Mouse (Mus musculus): ENCODE data around the gene Rpn1. TPM values are rescaled to one million over a fixed set of nuclear protein-coding genes. Genes with fewer than 3 reads are reported as not detected.
A peak's percentile ranks its signal among the peaks of the same experiment; 100 is the strongest.

Gene Rpn1
- polyA plus RNA-seq, 1 experiment from 2014 or later = 234 TPM

DNA sequence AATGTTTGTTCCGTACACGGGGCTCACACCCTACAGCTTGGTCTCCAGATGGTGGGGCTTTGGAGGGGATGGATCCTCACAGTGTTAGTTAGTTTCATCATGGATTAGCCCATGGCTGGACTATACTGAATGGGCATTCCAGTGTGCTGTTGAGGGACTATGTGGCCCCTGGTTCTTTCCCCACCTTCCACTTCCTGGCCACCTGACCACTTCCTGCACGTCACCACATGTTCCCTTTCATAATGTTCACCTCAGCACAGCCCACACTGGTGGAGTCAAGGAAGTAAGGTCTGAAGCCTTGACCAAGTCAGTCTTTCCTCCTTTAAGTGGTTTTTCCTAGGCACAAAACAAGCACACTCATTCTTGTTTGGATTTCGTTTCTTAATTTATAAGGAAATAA, 23.7 kb upstream of the Rpn1 start:
- H3K4me3 ChIP-seq (ENCODE audit: low read depth, low read length) = no peak overlapping the region
- no peak overlapping the region for H3K4me2 ChIP-seq
- WGBS (ENCODE audit: insufficient replicate concordance) = 75% methylated on average over 4 of the region's 4 CpGs
- H3K27ac ChIP-seq (ENCODE audit: low read depth, low read length) = no peak overlapping the region
- H3K4me1 ChIP-seq (ENCODE audit: control insufficient read depth, insufficient read depth, low read length) = no peaks in the 10 kb centered on the region
- H3K27me3 ChIP-seq (ENCODE audit: control insufficient read depth, insufficient read depth, low read length) = no peaks in the 10 kb centered on the region
- H3K9me3 ChIP-seq (replicated peaks; ENCODE audit: control insufficient read depth, low read length) = no peaks in the 10 kb centered on the region
- H3K36me3 ChIP-seq (ENCODE audit: control insufficient read depth, insufficient read depth, low read length) = no peaks in the 10 kb centered on the region
- no peak overlapping the region for H3K9ac ChIP-seq (ENCODE audit: low read depth, low read length)
- no peak for ATAC-seq (replicated peaks; ENCODE audit: insufficient number of reproducible peaks, low FRiP score, low TSS enrichment)

DNA sequence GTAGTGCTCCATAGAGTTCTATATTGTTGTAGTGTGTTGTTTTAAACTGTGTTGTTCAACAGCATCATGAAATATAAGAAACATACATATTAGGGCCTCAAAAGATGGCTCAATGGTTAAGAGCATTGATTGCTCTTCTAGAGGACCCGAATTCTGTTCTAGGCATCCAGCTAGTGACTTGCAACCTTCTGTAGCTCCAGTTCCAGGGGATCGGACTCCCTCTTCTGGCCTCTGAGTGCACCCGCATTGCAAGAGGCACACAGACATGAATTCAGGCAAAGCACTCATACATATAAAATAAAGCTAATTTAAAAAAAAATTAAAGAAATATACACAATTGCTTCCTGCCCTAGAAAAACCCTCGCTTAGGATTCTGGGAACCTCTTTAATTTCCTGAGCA, 22.9 kb upstream of the Rpn1 start:
- ATAC-seq (replicated peaks; ENCODE audit: insufficient number of reproducible peaks, low FRiP score, low TSS enrichment) = no peak
- H3K27me3 ChIP-seq (ENCODE audit: control insufficient read depth, insufficient read depth, low read length) = no peaks in the 10 kb centered on the region
- H3K4me1 ChIP-seq (ENCODE audit: control insufficient read depth, insufficient read depth, low read length) = no peaks in the 10 kb centered on the region
- no peak overlapping the region for H3K9ac ChIP-seq (ENCODE audit: low read depth, low read length)
- H3K4me3 ChIP-seq (ENCODE audit: low read depth, low read length) = no peak overlapping the region
- H3K4me2 ChIP-seq = no peak overlapping the region
- WGBS (ENCODE audit: insufficient replicate concordance) = 71% methylated on average over 4 of the region's 4 CpGs
- no peaks in the 10 kb centered on the region for H3K36me3 ChIP-seq (ENCODE audit: control insufficient read depth, insufficient read depth, low read length)
- H3K27ac ChIP-seq (ENCODE audit: low read depth, low read length) = no peak overlapping the region
- H3K9me3 ChIP-seq (replicated peaks; ENCODE audit: control insufficient read depth, low read length) = no peaks in the 10 kb centered on the region

DNA sequence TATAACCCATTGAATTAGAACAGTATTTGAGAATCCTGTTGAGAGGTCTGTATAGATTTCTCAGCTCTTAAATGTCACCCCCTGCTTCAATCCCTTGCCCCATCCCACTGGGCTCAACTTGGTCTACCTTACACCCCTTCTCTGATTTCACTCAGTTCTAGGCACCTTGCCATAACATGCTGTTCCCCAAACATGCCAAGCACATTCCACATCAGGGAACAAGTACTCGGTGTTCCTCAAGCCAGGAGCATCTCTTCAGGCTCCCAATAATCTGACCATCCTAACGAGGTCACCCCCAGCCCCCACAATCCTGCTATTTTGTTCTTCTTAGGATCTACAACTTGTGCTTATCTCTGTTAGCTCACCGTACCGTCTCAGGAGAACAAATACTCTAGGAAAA, 21.9 kb upstream of the Rpn1 start:
- WGBS (ENCODE audit: insufficient replicate concordance) = 70% methylated on average over 4 of the region's 4 CpGs
- Histone ChIP-seq H3K36me3 (ENCODE audit: control insufficient read depth, insufficient read depth, low read length) (no peaks in the 10 kb centered on the region), H3K27ac (ENCODE audit: low read depth, low read length) (no peak overlapping the region), H3K9ac (ENCODE audit: low read depth, low read length) (no peak overlapping the region), H3K9me3 (replicated peaks; ENCODE audit: control insufficient read depth, low read length) (no peaks in the 10 kb centered on the region), H3K4me2 (no peak overlapping the region), H3K4me1 (ENCODE audit: control insufficient read depth, insufficient read depth, low read length) (no peaks in the 10 kb centered on the region), H3K4me3 (ENCODE audit: low read depth, low read length) (no peak overlapping the region), H3K27me3 (ENCODE audit: control insufficient read depth, insufficient read depth, low read length) (no peaks in the 10 kb centered on the region)
- ATAC-seq (replicated peaks; ENCODE audit: insufficient number of reproducible peaks, low FRiP score, low TSS enrichment) = no peak

DNA sequence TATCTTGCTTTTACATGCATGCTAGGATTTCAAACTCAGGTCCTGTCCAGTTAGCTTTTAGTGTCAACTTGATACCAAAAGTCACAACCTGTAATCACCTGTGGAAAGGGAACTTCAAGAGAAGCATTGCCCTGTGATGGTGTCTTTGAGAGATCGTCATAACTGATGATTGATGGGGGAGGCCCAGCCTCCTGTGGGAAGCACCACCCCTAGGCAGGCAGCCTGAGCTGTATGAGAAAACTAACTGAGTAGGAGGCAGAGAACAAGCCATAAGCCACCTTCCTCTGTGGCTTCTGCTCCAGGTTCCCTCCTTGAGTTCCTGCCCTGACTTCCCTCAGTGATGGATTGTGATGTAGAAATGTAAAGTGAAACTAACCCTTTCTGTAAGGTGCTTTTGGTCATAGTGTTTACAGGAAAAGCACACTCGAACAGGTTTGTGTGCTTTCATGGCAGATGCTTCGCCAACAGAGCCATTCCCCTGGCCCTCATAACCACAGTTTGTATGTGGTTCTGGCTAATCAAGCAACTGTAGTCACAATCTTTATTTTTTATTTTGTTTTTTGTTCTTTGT, 20.1 kb upstream of the Rpn1 start:
- Histone ChIP-seq H3K9me3 (replicated peaks; ENCODE audit: control insufficient read depth, low read length) (no peaks in the 10 kb centered on the region), H3K9ac (ENCODE audit: low read depth, low read length) (no peak overlapping the region), H3K27ac (ENCODE audit: low read depth, low read length) (no peak overlapping the region), H3K36me3 (ENCODE audit: control insufficient read depth, insufficient read depth, low read length) (no peaks in the 10 kb centered on the region), H3K4me3 (ENCODE audit: low read depth, low read length) (no peak overlapping the region), H3K27me3 (ENCODE audit: control insufficient read depth, insufficient read depth, low read length) (no peaks in the 10 kb centered on the region), H3K4me2 (no peak overlapping the region), H3K4me1 (ENCODE audit: control insufficient read depth, insufficient read depth, low read length) (no peaks in the 10 kb centered on the region)
- no peak for ATAC-seq (replicated peaks; ENCODE audit: insufficient number of reproducible peaks, low FRiP score, low TSS enrichment)
- 79% methylated on average over 3 of the region's 3 CpGs for WGBS (ENCODE audit: insufficient replicate concordance)

DNA sequence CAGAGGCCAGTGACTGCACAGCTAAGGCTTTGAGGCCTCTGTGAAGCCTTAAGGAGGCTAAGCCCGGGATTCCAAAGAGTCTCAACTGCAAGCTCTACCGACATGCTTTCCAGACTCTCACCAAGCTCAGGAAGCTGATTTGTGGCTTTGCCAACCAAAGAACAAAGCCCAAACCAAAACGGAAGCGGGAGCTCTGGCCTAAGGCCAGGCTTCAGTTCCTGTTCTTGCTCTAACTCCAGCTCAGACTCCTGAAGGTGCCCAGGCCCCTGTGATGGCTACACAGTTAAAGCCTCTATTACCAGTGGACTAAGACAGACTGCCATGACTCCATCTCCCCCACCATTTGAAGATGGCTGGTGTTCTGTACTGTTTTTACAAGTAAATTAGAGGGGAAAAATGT, 19.2 kb upstream of the Rpn1 start:
- 53% methylated on average over 4 of the region's 4 CpGs for WGBS (ENCODE audit: insufficient replicate concordance)
- ATAC-seq (replicated peaks; ENCODE audit: insufficient number of reproducible peaks, low FRiP score, low TSS enrichment) = no peak
- no peaks in the 10 kb centered on the region for H3K36me3 ChIP-seq (ENCODE audit: control insufficient read depth, insufficient read depth, low read length)
- no peak overlapping the region for H3K4me2 ChIP-seq
- no peak overlapping the region for H3K4me3 ChIP-seq (ENCODE audit: low read depth, low read length)
- H3K27ac ChIP-seq (ENCODE audit: low read depth, low read length) = peak overlapping the region; percentile 51; the same call in 1 of the 2 replicates
- H3K9me3 ChIP-seq (replicated peaks; ENCODE audit: control insufficient read depth, low read length) = no peaks in the 10 kb centered on the region
- no peaks in the 10 kb centered on the region for H3K4me1 ChIP-seq (ENCODE audit: control insufficient read depth, insufficient read depth, low read length)
- no peak overlapping the region for H3K9ac ChIP-seq (ENCODE audit: low read depth, low read length)
- H3K27me3 ChIP-seq (ENCODE audit: control insufficient read depth, insufficient read depth, low read length) = no peaks in the 10 kb centered on the region

DNA sequence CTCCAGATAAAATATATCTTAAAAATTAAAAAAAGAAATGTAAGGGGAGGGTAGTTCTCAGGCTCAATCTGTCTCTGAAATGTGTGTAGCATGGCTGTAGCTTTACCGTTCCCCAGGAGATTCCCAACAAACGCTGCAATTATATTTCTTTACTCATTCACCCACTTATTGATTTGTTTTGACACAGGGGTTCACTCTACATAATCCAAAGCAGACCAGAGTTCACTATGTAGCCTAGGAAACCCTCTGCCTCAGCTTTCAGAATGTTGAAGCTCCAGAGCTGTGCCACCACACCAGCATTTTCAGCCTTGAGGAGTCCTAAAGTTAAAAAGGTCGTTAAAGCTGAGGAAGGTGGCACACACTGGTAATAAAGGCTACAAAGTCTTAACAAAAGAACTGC, 18.3 kb upstream of the Rpn1 start:
- H3K4me2 ChIP-seq = no peak overlapping the region
- H3K27ac ChIP-seq (ENCODE audit: low read depth, low read length) = no peak overlapping the region
- no peak overlapping the region for H3K9ac ChIP-seq (ENCODE audit: low read depth, low read length)
- WGBS (ENCODE audit: insufficient replicate concordance) = 77% methylated on average over 3 of the region's 3 CpGs
- H3K9me3 ChIP-seq (replicated peaks; ENCODE audit: control insufficient read depth, low read length) = no peaks in the 10 kb centered on the region
- no peak overlapping the region for H3K4me3 ChIP-seq (ENCODE audit: low read depth, low read length)
- H3K27me3 ChIP-seq (ENCODE audit: control insufficient read depth, insufficient read depth, low read length) = no peaks in the 10 kb centered on the region
- no peak for ATAC-seq (replicated peaks; ENCODE audit: insufficient number of reproducible peaks, low FRiP score, low TSS enrichment)
- H3K36me3 ChIP-seq (ENCODE audit: control insufficient read depth, insufficient read depth, low read length) = no peaks in the 10 kb centered on the region
- H3K4me1 ChIP-seq (ENCODE audit: control insufficient read depth, insufficient read depth, low read length) = no peaks in the 10 kb centered on the region

DNA sequence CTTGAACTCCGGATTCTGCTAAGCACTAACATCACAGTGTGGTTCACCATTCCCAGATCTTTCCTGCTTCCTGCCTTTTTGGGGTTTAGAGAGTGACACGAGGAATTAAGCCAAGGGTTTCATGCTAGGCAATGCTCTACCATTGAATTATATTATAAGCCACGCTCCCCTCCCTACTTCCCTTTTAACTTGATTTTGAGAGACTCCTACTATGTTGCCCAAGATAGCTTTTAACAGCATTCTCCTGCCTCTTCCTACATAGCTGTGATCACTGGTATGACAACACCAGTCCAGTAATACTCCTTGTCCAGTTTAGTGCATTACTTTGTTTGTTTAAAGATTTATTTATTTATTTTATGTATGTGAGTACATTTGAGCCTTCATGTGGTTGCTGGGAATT, 16.6 kb upstream of the Rpn1 start:
- Histone ChIP-seq H3K4me1 (ENCODE audit: control insufficient read depth, insufficient read depth, low read length) (no peaks in the 10 kb centered on the region), H3K27me3 (ENCODE audit: control insufficient read depth, insufficient read depth, low read length) (no peaks in the 10 kb centered on the region), H3K9ac (ENCODE audit: low read depth, low read length) (no peak overlapping the region), H3K36me3 (ENCODE audit: control insufficient read depth, insufficient read depth, low read length) (no peaks in the 10 kb centered on the region), H3K4me3 (ENCODE audit: low read depth, low read length) (no peak overlapping the region), H3K9me3 (replicated peaks; ENCODE audit: control insufficient read depth, low read length) (no peaks in the 10 kb centered on the region), H3K27ac (ENCODE audit: low read depth, low read length) (no peak overlapping the region), H3K4me2 (no peak overlapping the region)
- WGBS (ENCODE audit: insufficient replicate concordance) = 55% methylated on average over 3 of the region's 3 CpGs
- ATAC-seq (replicated peaks; ENCODE audit: insufficient number of reproducible peaks, low FRiP score, low TSS enrichment) = no peak

DNA sequence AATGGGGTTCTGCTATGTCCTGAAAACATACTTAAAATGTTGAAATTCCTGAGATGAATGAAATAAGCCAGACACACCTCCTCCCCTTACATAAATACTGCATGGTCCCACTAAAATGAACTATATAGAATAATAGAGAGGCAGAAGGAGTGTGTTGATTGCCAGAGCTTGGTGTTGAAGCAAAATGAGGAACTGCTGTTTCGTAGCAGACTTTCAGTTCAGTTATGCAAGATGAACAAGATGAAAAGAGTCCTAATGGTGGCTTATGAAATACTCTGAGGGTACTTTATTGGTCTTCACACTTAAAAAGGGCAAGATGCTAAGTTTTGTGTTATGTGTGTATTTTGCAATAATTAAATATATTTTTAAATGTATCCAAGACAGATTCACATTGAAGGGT, 15.5 kb upstream of the Rpn1 start:
- no peak for ATAC-seq (replicated peaks; ENCODE audit: insufficient number of reproducible peaks, low FRiP score, low TSS enrichment)
- H3K36me3 ChIP-seq (ENCODE audit: control insufficient read depth, insufficient read depth, low read length) = no peaks in the 10 kb centered on the region
- no peak overlapping the region for H3K27ac ChIP-seq (ENCODE audit: low read depth, low read length)
- H3K27me3 ChIP-seq (ENCODE audit: control insufficient read depth, insufficient read depth, low read length) = no peaks in the 10 kb centered on the region
- H3K4me2 ChIP-seq = no peak overlapping the region
- 71% methylated on average over 1 of the region's 1 CpGs for WGBS (ENCODE audit: insufficient replicate concordance)
- H3K4me1 ChIP-seq (ENCODE audit: control insufficient read depth, insufficient read depth, low read length) = no peaks in the 10 kb centered on the region
- H3K4me3 ChIP-seq (ENCODE audit: low read depth, low read length) = no peak overlapping the region
- H3K9me3 ChIP-seq (replicated peaks; ENCODE audit: control insufficient read depth, low read length) = no peaks in the 10 kb centered on the region
- H3K9ac ChIP-seq (ENCODE audit: low read depth, low read length) = no peak overlapping the region

DNA sequence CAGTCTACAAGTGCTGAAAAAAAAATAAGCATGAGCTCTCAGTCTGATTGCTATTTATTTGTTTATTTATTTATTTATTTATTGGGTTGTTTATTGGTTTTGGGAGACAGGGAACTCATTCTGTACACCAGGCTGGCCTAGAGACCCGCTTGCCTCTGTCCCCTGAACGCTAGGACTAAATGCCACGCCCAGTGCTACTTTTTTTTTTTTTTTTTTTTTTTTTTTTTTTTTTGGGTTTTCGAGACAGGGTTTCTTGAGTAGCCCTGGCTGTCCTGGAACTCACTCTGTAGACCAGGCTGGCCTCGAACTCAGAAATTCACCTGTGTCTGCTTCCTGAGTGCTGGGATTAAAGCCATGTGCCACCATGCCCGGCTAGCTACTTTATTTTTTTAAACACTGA, 13.8 kb upstream of the Rpn1 start:
- Histone ChIP-seq H3K9ac (ENCODE audit: low read depth, low read length) (no peak overlapping the region), H3K4me3 (ENCODE audit: low read depth, low read length) (no peak overlapping the region), H3K27ac (ENCODE audit: low read depth, low read length) (no peak overlapping the region), H3K4me2 (no peak overlapping the region), H3K9me3 (replicated peaks; ENCODE audit: control insufficient read depth, low read length) (no peaks in the 10 kb centered on the region), H3K4me1 (ENCODE audit: control insufficient read depth, insufficient read depth, low read length) (no peaks in the 10 kb centered on the region), H3K27me3 (ENCODE audit: control insufficient read depth, insufficient read depth, low read length) (no peaks in the 10 kb centered on the region), H3K36me3 (ENCODE audit: control insufficient read depth, insufficient read depth, low read length) (no peaks in the 10 kb centered on the region)
- 70% methylated on average over 6 of the region's 6 CpGs for WGBS (ENCODE audit: insufficient replicate concordance)
- ATAC-seq (replicated peaks; ENCODE audit: insufficient number of reproducible peaks, low FRiP score, low TSS enrichment) = no peak

All from heart, embryonic 11.5 days (tissue).